In the genomic region with DNA sequence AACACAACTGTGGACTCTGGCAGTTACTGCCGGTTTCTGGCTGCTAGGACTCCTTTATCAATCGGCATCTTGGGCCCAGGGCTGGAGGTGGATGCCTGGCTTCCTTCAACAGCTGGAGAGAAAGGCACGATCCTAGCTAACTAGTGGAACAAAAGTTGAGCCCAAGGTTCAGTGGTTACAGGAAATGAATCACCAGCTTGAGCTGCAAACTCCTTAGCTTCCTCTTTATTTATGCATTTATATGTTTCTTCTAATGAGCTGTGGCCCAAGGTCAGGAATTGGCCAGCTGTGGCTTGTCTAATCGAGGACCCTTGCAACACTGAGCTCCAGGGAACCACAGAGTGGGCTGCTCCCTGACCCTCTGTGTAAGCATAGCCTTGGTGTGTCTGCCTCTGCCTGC, we compare ENCODE assay signal across 9 mouse cellular contexts.
DNase-seq lines count a peak whose midpoint lies in the region; TF ChIP-seq lines count a peak whose summit lies in the region.
"Had no signal": no experiment of that assay in that cellular context is flagged by ENCODE, and none has a peak within 500 bp of the region (broad histone marks: within the 10 kb centered on the region; RNA-seq: fewer than 3 reads in every experiment).

No protein-coding gene starts in this region.

- peak; percentile 65 to 69; a peak in 3 of 4 replicates for TF ChIP-seq EP300 in MEL (IDR thresholded peaks at IDR 0.05; ENCODE audit: low read depth in 1 of 2, low read length in 2 of 2)

- H3K36me3 ChIP-seq in MEL (ENCODE audit: control insufficient read depth in 1 of 2, insufficient read depth in 2 of 2, low read length in 2 of 2), result peaks cover 0 to 44% of the 10 kb centered on the region in 2 experiments; a peak in 2 of 4 replicates
- H3K36me3 ChIP-seq in kidney, adult 2 months (ENCODE audit: control insufficient read depth, insufficient read depth, low read length), result no peaks in the 10 kb centered on the region
- no peaks in the 10 kb centered on the region for H3K36me3 ChIP-seq in embryonic facial prominence, embryonic 10.5 days (replicated peaks)
- H3K36me3 ChIP-seq: embryonic facial prominence, embryonic 15.5 days; limb, embryonic 12.5 days had no signal

- TF ChIP-seq CTCF in MEL (IDR thresholded peaks at IDR 0.05 in 2 of 3, conservative IDR thresholded peaks at IDR 0.05 in 1 of 3; ENCODE audit: control insufficient read depth in 1 of 3, insufficient read depth in 1 of 3, low read depth in 2 of 3, low read length in 3 of 3, poor library complexity in 1 of 3, severe bottlenecking in 1 of 3), result no peak
- no peak for TF ChIP-seq CTCF in kidney, adult 2 months (conservative IDR thresholded peaks at IDR 0.05; ENCODE audit: insufficient read depth, insufficient read length, low read depth, low read length)

- peaks cover 11% of the 10 kb centered on the region for H3K79me2 ChIP-seq in MEL (ENCODE audit: control insufficient read depth, insufficient read depth, low read length, poor library complexity)

- H3K9me3 ChIP-seq in MEL (replicated peaks; ENCODE audit: insufficient read depth, low read length), result no peaks in the 10 kb centered on the region
- peaks cover 4% of the 10 kb centered on the region for H3K9me3 ChIP-seq in embryonic facial prominence, embryonic 10.5 days
- H3K9me3 ChIP-seq: embryonic facial prominence, embryonic 15.5 days had no signal

- peak; percentile 22 to 66; a peak in 2 of 4 replicates for TF ChIP-seq POLR2A in MEL (IDR thresholded peaks at IDR 0.05; ENCODE audit: control insufficient read depth in 1 of 2, insufficient read depth in 1 of 2, low read depth in 1 of 2, low read length in 2 of 2, poor library complexity in 1 of 2)
- no peak for TF ChIP-seq POLR2A in kidney, adult 2 months (IDR thresholded peaks at IDR 0.05; ENCODE audit: low read depth, low read length)

- peaks cover 0 to 59% of the 10 kb centered on the region in 2 experiments; a peak in 2 of 4 replicates for H3K4me1 ChIP-seq in MEL (ENCODE audit: control insufficient read depth in 1 of 2, insufficient read depth in 2 of 2, low read length in 2 of 2)
- H3K4me1 ChIP-seq in kidney, adult 2 months (ENCODE audit: control insufficient read depth, insufficient read depth, low read length), result peaks cover 2% of the 10 kb centered on the region; the same call in 1 of the 2 replicates
- peaks cover 9% of the 10 kb centered on the region; the same call in 1 of the 2 replicates for H3K4me1 ChIP-seq in embryonic facial prominence, embryonic 10.5 days

- WGBS in kidney, adult 2 months, result 14% methylated on average over 4 of the region's 4 CpGs
- 72% methylated on average over 4 of the region's 4 CpGs for WGBS in embryonic facial prominence, embryonic 10.5 days

- H3K27me3 ChIP-seq in MEL (ENCODE audit: control insufficient read depth in 1 of 2, insufficient read depth in 2 of 2, low read length in 2 of 2), result no peaks in the 10 kb centered on the region
- H3K27me3 ChIP-seq in kidney, adult 2 months (replicated peaks; ENCODE audit: control insufficient read depth, insufficient read depth, low read length), result no peaks in the 10 kb centered on the region
- no peaks in the 10 kb centered on the region for H3K27me3 ChIP-seq in embryonic facial prominence, embryonic 10.5 days (replicated peaks; ENCODE audit: low read depth, poor library complexity, severe bottlenecking)
- H3K27me3 ChIP-seq: embryonic facial prominence, embryonic 15.5 days; limb, embryonic 12.5 days had no signal

- TF ChIP-seq RAD21 in MEL (IDR thresholded peaks at IDR 0.05; ENCODE audit: low read depth, low read length), result no peak; the same call in 1 of the 2 replicates

- H3K4me3 ChIP-seq in MEL (ENCODE audit: control insufficient read depth in 1 of 2, insufficient read depth in 1 of 2, low read depth in 2 of 2, low read length in 2 of 2), result 0 out of 4 replicates have a peak overlapping the region, but pooled peaks have one; percentile 3 to 15
- no peak overlapping the region for H3K4me3 ChIP-seq in kidney, adult 2 months (ENCODE audit: insufficient read depth, low read depth, low read length)
- no peak overlapping the region for H3K4me3 ChIP-seq in embryonic facial prominence, embryonic 10.5 days
- H3K4me3 ChIP-seq: embryonic facial prominence, embryonic 15.5 days; limb, embryonic 12.5 days had no signal

- H3K27ac ChIP-seq in MEL (ENCODE audit: control insufficient read depth, low read depth, low read length), result peak overlapping the region; percentile 96
- 0 out of 2 replicates have a peak overlapping the region, but pooled peaks have one; percentile 36 for H3K27ac ChIP-seq in kidney, adult 2 months (ENCODE audit: insufficient read depth, low read depth, low read length)
- no peak overlapping the region for H3K27ac ChIP-seq in embryonic facial prominence, embryonic 10.5 days (replicated peaks)
- H3K27ac ChIP-seq: embryonic facial prominence, embryonic 15.5 days; limb, embryonic 12.5 days had no signal

- H3K9ac ChIP-seq in MEL (ENCODE audit: control insufficient read depth, low read depth, low read length, poor library complexity, severe bottlenecking), result peak overlapping the region; percentile 55
- H3K9ac ChIP-seq: embryonic facial prominence, embryonic 15.5 days; limb, embryonic 12.5 days had no signal

- DNase-seq in A20 (ENCODE audit: low read depth, low spot score), result peak; percentile 62
- DNase-seq in MEL (ENCODE audit: low read depth, low spot score), result peak; percentile 91
- DNase-seq in kidney, adult 2 months, result peak; percentile 78
- peak; percentile 46 for DNase-seq in lung, postnatal 36 days
- no peak for DNase-seq in cerebellum, postnatal 36 days
- DNase-seq in embryonic facial prominence, embryonic 10.5 days (ENCODE audit: low spot score), result no peak
- no peak for DNase-seq in layer of hippocampus, adult 9-11 months

TF ChIP-seq in MEL, 35 proteins besides CTCF, POLR2A, EP300 and RAD21:
- peak; percentile 50 for TF ChIP-seq TAL1 (IDR thresholded peaks at IDR 0.05; ENCODE audit: low read length)
- peak; percentile 4; the same call in 1 of the 2 replicates for TF ChIP-seq TCF12 (IDR thresholded peaks at IDR 0.05; ENCODE audit: low read depth, low read length)
- peak; percentile 58 for TF ChIP-seq GATA1 (IDR thresholded peaks at IDR 0.05; ENCODE audit: low read depth, low read length)
- peak; percentile 51; the same call in 1 of the 2 replicates for TF ChIP-seq TBP (IDR thresholded peaks at IDR 0.05; ENCODE audit: low read depth, low read length)
- TF ChIP-seq POLR2AphosphoS2 (IDR thresholded peaks at IDR 0.05; ENCODE audit: low read length), result 0 out of 2 replicates have a peak, but pooled peaks have one; percentile 41
- no peak for TF ChIP-seq MAX (IDR thresholded peaks at IDR 0.05; ENCODE audit: low read length)
- peak; percentile 75 for TF ChIP-seq ETS1 (IDR thresholded peaks at IDR 0.05; ENCODE audit: low read depth, low read length)
- no peak for TF ChIP-seq USF1 (IDR thresholded peaks at IDR 0.05; ENCODE audit: low read depth, low read length)
- TF ChIP-seq JUND (IDR thresholded peaks at IDR 0.05; ENCODE audit: low read depth, low read length), result peak; percentile 86
- no peak for TF ChIP-seq BHLHE40 (IDR thresholded peaks at IDR 0.05; ENCODE audit: borderline replicate concordance, low read depth, low read length)

Comparison
In these comparisons a context has a peak if more than half of its experiments do, and no peak if none do; other contexts are left out.
1. DNase-seq: peak in A20 (single experiment), MEL (single experiment), kidney, adult 2 months (single experiment) and lung, postnatal 36 days (single experiment); none in cerebellum, postnatal 36 days (0 of 2), embryonic facial prominence, embryonic 10.5 days (single experiment) and layer of hippocampus, adult 9-11 months (single experiment).
2. H3K4me3 ChIP-seq: peak in MEL (2 of 2); none in kidney, adult 2 months (single experiment) and embryonic facial prominence, embryonic 10.5 days (single experiment).